Mouse (Mus musculus): ENCODE results near the gene Cutal. TPM values are rescaled to one million over a fixed set of nuclear protein-coding genes. Genes with fewer than 3 reads are reported as not detected.

Gene Cutal
- polyA plus RNA-seq, 1 experiment from 2014 or later, result 0.26 TPM

- Histone ChIP-seq H3K4me2 (no peak overlapping the region), H3K27ac (no peak overlapping the region), H3K4me3 (no peak overlapping the region), H3K36me3 (replicated peaks) (no peaks in the 10 kb centered on the region), H3K4me1 (peaks cover 21% of the 10 kb centered on the region), H3K27me3 (replicated peaks) (peaks cover 13% of the 10 kb centered on the region), H3K9me3 (no peaks in the 10 kb centered on the region), H3K9ac (no peak overlapping the region)
- 85% methylated on average over 5 of the region's 5 CpGs for WGBS
- no peak for ATAC-seq (replicated peaks)
Measured at GRCm38 (mm10) chr2:34911871-34912270, 37.7 kb downstream of the Cutal start.

- peak overlapping the region; percentile 93; the same call in 1 of the 2 replicates for H3K4me2 ChIP-seq
- peaks cover 21% of the 10 kb centered on the region for H3K4me1 ChIP-seq
- WGBS, result 47% methylated on average over 7 of the region's 7 CpGs
- no peaks in the 10 kb centered on the region for H3K9me3 ChIP-seq
- H3K36me3 ChIP-seq (replicated peaks), result no peaks in the 10 kb centered on the region
- 0 out of 2 replicates have a peak overlapping the region, but pooled peaks have one; percentile 43 for H3K4me3 ChIP-seq
- no peak for ATAC-seq (replicated peaks)
- no peak overlapping the region for H3K9ac ChIP-seq
- H3K27me3 ChIP-seq (replicated peaks), result peaks cover 13% of the 10 kb centered on the region
- H3K27ac ChIP-seq, result no peak overlapping the region
Measured at GRCm38 (mm10) chr2:34912613-34913012, 38.4 kb downstream of the Cutal start.

- peak within 1 kb of the TSS; percentile 93 for H3K4me2 ChIP-seq
- H3K27ac ChIP-seq, result no peak within 1 kb of the TSS
- WGBS, result under 1% methylated on average over 63 of the region's 64 CpGs
- no peaks in the 10 kb centered on the region for H3K9me3 ChIP-seq
- H3K4me3 ChIP-seq, result peak within 1 kb of the TSS; percentile 43
- no peaks in the 10 kb centered on the region for H3K36me3 ChIP-seq (replicated peaks)
- peak; percentile 51 for ATAC-seq (replicated peaks)
- peaks cover 21% of the 10 kb centered on the region for H3K4me1 ChIP-seq
- peaks cover 13% of the 10 kb centered on the region for H3K27me3 ChIP-seq (replicated peaks)
- H3K9ac ChIP-seq, result peak within 1 kb of the TSS; percentile 33
Measured at GRCm38 (mm10) chr2:34913218-34914068, 39.2 kb downstream of the Cutal start, which contains the start of gene Phf19. Gene Phf19 (minus strand): TSS chr2:34914026.

- H3K36me3 ChIP-seq (replicated peaks), result no peaks in the 10 kb centered on the region
Measured at GRCm38 (mm10) chr2:34914069-34914822, 40.0 kb downstream of the Cutal start.

GRCm38 (mm10) chr2:34914823-34915082 lies 40.6 kb downstream of the Cutal start:
- no peaks in the 10 kb centered on the region for H3K36me3 ChIP-seq (replicated peaks)
- peaks cover 21% of the 10 kb centered on the region for H3K4me1 ChIP-seq
- H3K27ac ChIP-seq, result no peak overlapping the region
- H3K27me3 ChIP-seq (replicated peaks), result peaks cover 13% of the 10 kb centered on the region
- H3K9me3 ChIP-seq, result no peaks in the 10 kb centered on the region
- H3K4me2 ChIP-seq, result peak overlapping the region; percentile 93
- H3K4me3 ChIP-seq, result 0 out of 2 replicates have a peak overlapping the region, but pooled peaks have one; percentile 43
- H3K9ac ChIP-seq, result no peak overlapping the region
- no peak for ATAC-seq (replicated peaks)
- WGBS, result 17% methylated on average over 2 of the region's 2 CpGs

More at GRCm38 (mm10) chr2:34914069-34914822, 40.0 kb downstream of the Cutal start:
- Histone ChIP-seq H3K9ac (peak overlapping the region; percentile 33; the same call in 1 of the 2 replicates), H3K4me2 (peak overlapping the region; percentile 93), H3K4me1 (peaks cover 21% of the 10 kb centered on the region), H3K9me3 (no peaks in the 10 kb centered on the region), H3K27ac (no peak overlapping the region), H3K4me3 (peak overlapping the region; percentile 43), H3K27me3 (replicated peaks) (peaks cover 13% of the 10 kb centered on the region)
- 2% methylated on average over 43 of the region's 50 CpGs for WGBS
- peak; percentile 71 for ATAC-seq (replicated peaks)

- ATAC-seq (replicated peaks), result no peak
- Histone ChIP-seq H3K4me1 (peaks cover 21% of the 10 kb centered on the region), H3K9ac (no peak overlapping the region), H3K27me3 (replicated peaks) (peaks cover 13% of the 10 kb centered on the region), H3K4me2 (no peak overlapping the region), H3K36me3 (replicated peaks) (no peaks in the 10 kb centered on the region), H3K9me3 (no peaks in the 10 kb centered on the region), H3K4me3 (no peak overlapping the region), H3K27ac (no peak overlapping the region)
- WGBS, result 50% methylated on average over 2 of the region's 2 CpGs
Measured at GRCm38 (mm10) chr2:34915103-34915502, 40.9 kb downstream of the Cutal start.

GRCm38 (mm10) chr2:34920144-34920543 lies 45.9 kb downstream of the Cutal start:
- Histone ChIP-seq H3K4me3 (no peak overlapping the region), H3K4me1 (no peaks in the 10 kb centered on the region), H3K9ac (no peak overlapping the region), H3K27me3 (replicated peaks) (peaks cover 1% of the 10 kb centered on the region), H3K9me3 (no peaks in the 10 kb centered on the region), H3K36me3 (replicated peaks) (no peaks in the 10 kb centered on the region), H3K4me2 (no peak overlapping the region), H3K27ac (no peak overlapping the region)
- ATAC-seq (replicated peaks), result no peak
- 57% methylated on average over 2 of the region's 2 CpGs for WGBS

- 17% methylated on average over 2 of the region's 2 CpGs for WGBS
- H3K36me3 ChIP-seq (replicated peaks), result no peaks in the 10 kb centered on the region
Measured at GRCm38 (mm10) chr2:34922729-34923128, 48.5 kb downstream of the Cutal start.

GRCm38 (mm10) chr2:34927320-34927719 lies 53.1 kb downstream of the Cutal start:
- no peaks in the 10 kb centered on the region for H3K4me1 ChIP-seq
- no peak overlapping the region for H3K4me2 ChIP-seq
- no peak overlapping the region for H3K4me3 ChIP-seq
- H3K36me3 ChIP-seq (replicated peaks), result no peaks in the 10 kb centered on the region
- no peaks in the 10 kb centered on the region for H3K9me3 ChIP-seq
- H3K9ac ChIP-seq, result no peak overlapping the region
- no peak overlapping the region for H3K27ac ChIP-seq
- 81% methylated on average over 5 of the region's 5 CpGs for WGBS
- no peaks in the 10 kb centered on the region for H3K27me3 ChIP-seq (replicated peaks)
- no peak for ATAC-seq (replicated peaks)

More at GRCm38 (mm10) chr2:34922729-34923128, 48.5 kb downstream of the Cutal start:
- no peak for ATAC-seq (replicated peaks)
- no peaks in the 10 kb centered on the region for H3K4me1 ChIP-seq
- H3K4me2 ChIP-seq, result no peak overlapping the region
- H3K27ac ChIP-seq, result no peak overlapping the region
- no peaks in the 10 kb centered on the region for H3K9me3 ChIP-seq
- no peaks in the 10 kb centered on the region for H3K27me3 ChIP-seq (replicated peaks)
- no peak overlapping the region for H3K9ac ChIP-seq
- no peak overlapping the region for H3K4me3 ChIP-seq

GRCm38 (mm10) chr2:34937460-34937859 lies 63.3 kb downstream of the Cutal start:
- no peak overlapping the region for H3K9ac ChIP-seq
- H3K27ac ChIP-seq, result no peak overlapping the region
- H3K4me1 ChIP-seq, result no peaks in the 10 kb centered on the region
- 49% methylated on average over 5 of the region's 5 CpGs for WGBS
- H3K36me3 ChIP-seq (replicated peaks), result no peaks in the 10 kb centered on the region
- no peaks in the 10 kb centered on the region for H3K27me3 ChIP-seq (replicated peaks)
- H3K4me2 ChIP-seq, result no peak overlapping the region
- H3K4me3 ChIP-seq, result no peak overlapping the region
- ATAC-seq (replicated peaks), result no peak
- no peaks in the 10 kb centered on the region for H3K9me3 ChIP-seq

- Histone ChIP-seq H3K27ac (no peak overlapping the region), H3K4me1 (no peaks in the 10 kb centered on the region), H3K27me3 (replicated peaks) (no peaks in the 10 kb centered on the region), H3K4me2 (no peak overlapping the region), H3K9me3 (no peaks in the 10 kb centered on the region), H3K9ac (no peak overlapping the region), H3K36me3 (replicated peaks) (no peaks in the 10 kb centered on the region), H3K4me3 (no peak overlapping the region)
- 82% methylated on average over 8 of the region's 8 CpGs for WGBS
- ATAC-seq (replicated peaks), result no peak
Measured at GRCm38 (mm10) chr2:34938269-34939208, 64.3 kb downstream of the Cutal start.

- ATAC-seq (replicated peaks), result no peak
- Histone ChIP-seq H3K36me3 (replicated peaks) (no peaks in the 10 kb centered on the region), H3K27ac (no peak overlapping the region), H3K9ac (no peak overlapping the region), H3K9me3 (no peaks in the 10 kb centered on the region), H3K4me2 (no peak overlapping the region), H3K27me3 (replicated peaks) (no peaks in the 10 kb centered on the region), H3K4me3 (no peak overlapping the region), H3K4me1 (no peaks in the 10 kb centered on the region)
- 74% methylated on average over 5 of the region's 5 CpGs for WGBS
Measured at GRCm38 (mm10) chr2:34940246-34940645, 66.0 kb downstream of the Cutal start.
